Mouse (Mus musculus) ovary, adult 18-20 months (tissue): Measurements from ENCODE around the gene Tmem92.

Source experiments
- DNase-seq: peaks from one replicate; pipeline ENCODE4 v3.0.0; 2022; ENCODE audit warnings: low spot score, mixed read lengths

Tmem92 gene

DNA sequence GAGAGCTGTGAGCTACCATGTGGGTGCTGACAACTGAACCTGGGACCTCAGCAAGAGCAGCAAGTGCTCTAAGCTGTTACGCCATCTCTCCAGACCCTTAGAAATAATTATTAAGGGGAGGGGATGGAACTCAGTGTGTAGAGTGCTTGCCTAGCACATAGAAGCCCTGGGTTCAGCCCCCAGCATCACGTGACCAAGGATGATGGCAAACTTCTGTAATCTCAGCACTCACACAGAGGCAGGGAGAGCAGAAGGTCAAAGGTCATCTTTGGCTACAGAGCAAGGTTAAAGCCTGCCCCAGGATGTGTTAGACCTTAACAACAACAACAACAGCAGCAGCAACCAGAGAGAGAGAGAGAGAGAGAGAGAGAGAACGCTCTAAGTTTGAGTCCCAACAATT is 54.0 kb downstream of the Tmem92 start:
- no peak for DNase-seq

DNA sequence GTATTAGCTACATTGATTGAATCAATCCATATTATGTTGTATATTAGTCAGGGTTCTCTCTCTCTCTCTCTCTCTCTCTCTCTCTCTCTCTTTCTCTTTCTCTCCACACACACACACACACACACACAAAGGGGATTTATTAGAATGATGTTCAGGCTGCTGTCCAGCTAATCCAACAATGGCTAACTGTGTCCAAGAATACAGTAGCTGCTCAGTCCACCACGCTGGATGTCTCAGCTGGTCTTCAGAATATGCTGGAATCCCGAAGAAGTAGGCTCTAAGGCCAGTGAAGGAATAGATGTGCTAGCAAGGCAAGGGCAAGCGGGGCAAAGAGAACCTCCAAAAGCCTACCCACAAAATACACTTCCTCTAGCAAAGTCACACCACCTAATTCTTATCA is 55.2 kb downstream of the Tmem92 start:
- DNase-seq = no peak
